Mouse (Mus musculus): ENCODE data around the gene Phrf1.

Phrf1 gene

DNA sequence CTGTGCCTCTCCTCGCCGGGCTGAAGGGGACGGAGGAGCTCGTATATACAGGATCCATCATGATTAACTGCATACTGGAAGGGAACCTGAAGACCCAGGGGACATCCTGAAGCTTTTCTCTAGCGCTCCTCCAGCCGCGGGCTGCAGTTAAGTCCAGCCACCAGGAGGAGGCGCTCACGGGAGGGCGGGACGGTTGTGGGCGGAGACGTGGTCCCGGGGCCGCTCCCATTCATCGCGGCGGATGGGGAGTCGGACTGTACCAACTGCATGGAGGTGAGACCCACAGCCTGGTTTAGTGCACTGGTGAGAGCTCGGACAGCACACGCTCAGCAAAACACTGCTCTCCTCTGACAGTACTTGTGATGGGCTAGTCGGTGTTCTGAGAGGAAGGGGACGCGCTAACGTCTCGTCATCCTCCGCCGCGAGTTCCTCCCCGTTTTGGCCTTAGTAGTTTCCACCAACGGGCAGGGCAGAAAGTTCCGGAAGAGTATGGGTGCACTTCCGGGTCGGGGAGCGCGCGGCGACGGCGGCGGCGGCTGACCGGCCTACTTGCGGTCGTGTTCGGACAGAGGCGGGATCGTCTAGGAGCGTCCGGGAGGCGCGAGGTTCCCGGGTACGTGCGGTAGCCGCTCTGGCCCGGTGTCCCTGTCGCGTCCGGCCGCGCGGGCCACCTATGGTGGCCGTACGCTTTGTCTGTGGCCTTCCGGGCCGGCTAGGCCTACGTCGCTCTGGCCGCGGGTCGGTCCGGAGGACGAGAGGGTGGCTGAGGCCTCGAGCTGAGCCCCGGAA lies at the start of gene Phrf1:
Gene Phrf1, plus strand, starts transcription at position 506 of the 789 bp plus-strand sequence.
- DNase-seq = peak; percentile 89 to 94

- DNase-seq = no peak
Measured at GRCm38 (mm10) chr7:141188194-141188593, 40.4 kb upstream of the Phrf1 start.

DNA sequence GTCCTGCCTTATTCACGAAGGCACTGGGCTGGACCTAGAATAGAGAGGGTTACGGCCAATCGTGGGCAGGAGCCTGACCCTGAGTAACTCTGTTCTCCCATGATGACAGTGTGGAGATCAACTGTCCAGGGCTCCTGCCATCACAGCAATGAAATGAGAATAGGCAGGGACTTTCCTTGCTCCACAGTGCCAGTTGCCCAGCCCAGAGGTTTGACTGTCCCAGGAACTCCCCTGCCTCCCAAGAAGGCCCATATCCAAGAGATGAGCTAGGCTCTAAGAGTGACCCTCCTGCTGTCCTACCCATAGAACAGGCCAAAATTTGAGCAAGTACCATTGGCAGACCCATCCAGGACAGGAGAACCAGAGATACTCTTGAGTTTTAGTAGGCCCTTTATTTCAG lies 39.9 kb upstream of the Phrf1 start:
- no peak for DNase-seq

DNA sequence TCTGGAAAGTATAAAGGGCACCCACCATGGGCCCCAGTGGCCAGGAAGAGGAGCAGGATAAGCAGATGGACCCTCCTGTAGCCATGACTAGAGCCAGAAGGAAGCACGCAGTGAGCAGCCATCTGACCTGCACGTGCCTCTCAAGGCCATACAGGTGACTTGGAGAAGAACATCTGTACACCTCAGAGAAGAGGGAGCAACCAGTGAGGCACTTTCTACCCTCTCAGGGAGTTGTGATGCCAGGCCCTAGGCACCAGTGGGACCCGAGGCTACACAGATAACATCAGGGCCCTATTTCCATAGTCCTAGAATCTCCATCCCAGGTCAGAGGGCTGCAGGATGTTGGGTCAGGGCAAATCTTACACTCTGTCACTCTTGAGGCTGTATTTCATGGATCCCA lies 38.4 kb upstream of the Phrf1 start:
- no peak for DNase-seq

- DNase-seq = no peak
Measured at GRCm38 (mm10) chr7:141191036-141191435, 37.5 kb upstream of the Phrf1 start.

GRCm38 (mm10) chr7:141191796-141192685 lies 36.5 kb upstream of the Phrf1 start:
- no peak for DNase-seq

GRCm38 (mm10) chr7:141192776-141193347 lies 35.7 kb upstream of the Phrf1 start:
- DNase-seq = no peak

- peak; percentile 43 to 65 for DNase-seq
Measured at GRCm38 (mm10) chr7:141193348-141193856, 35.2 kb upstream of the Phrf1 start.

- DNase-seq = peak; percentile 98 to 99
Measured at GRCm38 (mm10) chr7:141193948-141194347, 34.6 kb upstream of the Phrf1 start, which contains the start of the genes Hras and Lrrc56. TSS of gene Hras (minus strand) at chr7:141194005. TSS of gene Lrrc56 (plus strand) at chr7:141194157.

GRCm38 (mm10) chr7:141194409-141194808 lies 34.2 kb upstream of the Phrf1 start:
- no peak for DNase-seq

- DNase-seq = peak; percentile 90 to 93
Measured at GRCm38 (mm10) chr7:141194830-141195229, 33.8 kb upstream of the Phrf1 start.

- DNase-seq = no peak
Measured at GRCm38 (mm10) chr7:141195754-141196153, 32.8 kb upstream of the Phrf1 start.

GRCm38 (mm10) chr7:141196619-141197282 lies 31.8 kb upstream of the Phrf1 start:
- DNase-seq = no peak

GRCm38 (mm10) chr7:141198121-141198520 lies 30.5 kb upstream of the Phrf1 start:
- DNase-seq = no peak

- no peak for DNase-seq
Measured at GRCm38 (mm10) chr7:141204546-141204945, 24.0 kb upstream of the Phrf1 start.

GRCm38 (mm10) chr7:141205504-141205903 lies 23.1 kb upstream of the Phrf1 start:
- DNase-seq = no peak

GRCm38 (mm10) chr7:141206182-141206937 lies 22.2 kb upstream of the Phrf1 start:
- no peak for DNase-seq

DNA sequence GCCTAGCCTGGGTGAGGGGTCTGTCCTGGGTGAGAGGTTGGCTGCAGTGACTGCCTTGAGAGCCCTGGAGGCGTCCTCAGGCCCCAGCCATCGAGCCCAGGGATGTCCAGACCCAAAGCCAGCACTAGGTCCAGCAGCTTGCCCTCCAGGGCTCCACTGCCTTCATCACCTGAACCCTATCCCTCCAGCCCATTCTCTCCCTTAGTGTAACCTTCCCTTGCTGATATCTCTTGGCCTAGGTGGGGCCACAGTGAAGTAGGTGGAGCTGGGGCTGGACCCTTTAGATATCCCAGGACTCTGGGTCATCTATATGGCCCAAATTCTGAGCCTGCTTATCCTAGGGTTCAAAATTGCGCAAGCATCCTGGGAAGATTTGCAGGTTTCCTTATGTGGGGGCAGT lies 19.1 kb upstream of the Phrf1 start:
- no peak for DNase-seq

- no peak for DNase-seq
Measured at GRCm38 (mm10) chr7:141210137-141210536, 18.4 kb upstream of the Phrf1 start.

DNA sequence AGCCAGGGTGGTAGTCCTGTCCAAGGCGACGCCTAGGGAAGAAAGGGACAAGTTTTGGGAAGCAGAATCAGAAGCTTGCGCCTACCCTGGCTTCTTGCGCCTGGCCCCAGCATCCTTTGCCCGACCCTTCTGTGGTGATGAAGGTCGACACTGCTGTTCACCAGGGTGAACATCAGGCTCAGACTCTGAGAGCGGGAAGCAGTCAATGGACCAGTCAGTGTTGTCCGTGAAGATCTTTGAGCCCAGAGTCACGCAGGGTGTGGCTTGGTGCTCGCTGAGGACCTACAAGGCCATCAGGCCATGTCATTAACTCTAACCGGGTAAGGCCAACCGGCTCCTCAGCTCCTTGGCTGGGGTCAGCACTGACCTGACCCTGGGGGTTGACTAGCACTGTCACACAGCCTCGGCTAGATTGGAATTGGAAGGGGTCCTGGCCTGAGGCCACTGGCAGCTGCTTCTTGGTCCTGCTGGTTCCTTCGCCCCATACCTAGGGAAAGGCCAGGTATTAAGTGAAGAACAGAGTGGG lies 17.9 kb upstream of the Phrf1 start:
- no peak for DNase-seq

- no peak for DNase-seq
Measured at GRCm38 (mm10) chr7:141213133-141213532, 15.5 kb upstream of the Phrf1 start.

Measured in thymus, postnatal 36 days (tissue).